In genomic region chr10:5550168-5551021, GRCm38 (mm10) we compare ENCODE assay signal across 8 mouse cellular contexts. TPM values are rescaled to one million over a fixed set of nuclear protein-coding genes. Genes with fewer than 3 reads are reported as not detected.
DNase-seq lines count a peak whose midpoint lies in the region; ATAC-seq lines count a peak whose summit lies in the region.

No protein-coding gene starts in this region.

- peak; percentile 79 for ATAC-seq in common myeloid progenitor, adult 5-6 weeks (replicated peaks; ENCODE audit: low read depth, poor library complexity, severe bottlenecking)
- no peak for ATAC-seq in inflammation-experienced regulatory T-cells, adult 6 months

- DNase-seq in adrenal gland, postnatal 10 days = peak; percentile 52
- peak; percentile 97 for DNase-seq in heart, adult 11 months
- DNase-seq in kidney, adult 18-20 months = peak; percentile 26
- peak; percentile 75 for DNase-seq in left cerebral cortex, postnatal 4 days
- DNase-seq in mesoderm, embryonic 11.5 days (ENCODE audit: low read depth, low spot score) = peak; percentile 48
- peak; percentile 49 for DNase-seq in right cerebral cortex, postnatal 14 days

- intact Hi-C loops in left cerebral cortex, postnatal 4 days (cut with DNase I) = no loop called here

RNA-seq across cellular contexts. Expression of gene Syne1, which starts 0.9 kb away (rescaled TPM):
- 10 to 100 TPM; 17.7 to 24.4 TPM for total RNA-seq in adrenal gland, postnatal 10 days (2021)
- 28.5 and 33.4 TPM in 2 replicates for total RNA-seq in common myeloid progenitor, adult 5-6 weeks (2017)
- 10 to 100 TPM; 57.9 to 58.8 TPM for total RNA-seq in left cerebral cortex, postnatal 4 days (2021)
- polyA plus RNA-seq in inflammation-experienced regulatory T-cells, adult 6 months (2017; shearing (Covaris generic)) = 10 to 100 TPM; 13.9 to 24.2 (median 15.3) TPM

RNA-seq across cellular contexts. Expression of gene Myct1, which starts 43.2 kb away (rescaled TPM):
- total RNA-seq in adrenal gland, postnatal 10 days (2021) = 10 to 100 TPM in 1 of 2 experiments, 1 to 10 TPM in 1; 8.5 to 13.4 TPM
- total RNA-seq in common myeloid progenitor, adult 5-6 weeks (2017) = 12.0 and 20.2 TPM in 2 replicates
- total RNA-seq in left cerebral cortex, postnatal 4 days (2021) = 1 to 10 TPM in 1 of 2 experiments, under 1 TPM in 1; 0.82 to 1.1 TPM
- not detected for polyA plus RNA-seq in inflammation-experienced regulatory T-cells, adult 6 months (2017; shearing (Covaris generic))

Comparison
In these comparisons a context has a peak if more than half of its experiments do, and no peak if none do; other contexts are left out.
1. DNase-seq: peak in every context shown above with its lines; median percentile 97 in heart, adult 11 months; 75 in left cerebral cortex, postnatal 4 days; 52 in adrenal gland, postnatal 10 days; 49 in right cerebral cortex, postnatal 14 days; 48 in mesoderm, embryonic 11.5 days; 26 in kidney, adult 18-20 months.